Mouse (Mus musculus): ENCODE data around the gene Mast3. TPM values are rescaled to one million over a fixed set of nuclear protein-coding genes. Genes with fewer than 3 reads are reported as not detected.

Mast3 gene
- polyA plus RNA-seq, 1 experiment from 2014 or later, result 18.9 TPM

- H3K36me3 ChIP-seq, result peaks cover 32% of the 10 kb centered on the region
- no peaks in the 10 kb centered on the region for H3K9me3 ChIP-seq (replicated peaks)
- H3K27ac ChIP-seq (replicated peaks), result 0 out of 2 replicates have a peak overlapping the region, but pooled peaks have one; percentile 19
- 61% methylated on average over 22 of the region's 22 CpGs for WGBS
- peaks cover 66% of the 10 kb centered on the region for H3K4me1 ChIP-seq
- no peaks in the 10 kb centered on the region for H3K27me3 ChIP-seq (replicated peaks)
- H3K9ac ChIP-seq (replicated peaks), result peak overlapping the region; percentile 0; the same call in 1 of the 2 replicates
- no peak overlapping the region for H3K4me3 ChIP-seq (replicated peaks)
- H3K4me2 ChIP-seq, result no peak overlapping the region
- no peak for ATAC-seq (ENCODE audit: low FRiP score)
Measured at GRCm38 (mm10) chr8:70757523-70758307, 47.1 kb downstream of the Mast3 start.

GRCm38 (mm10) chr8:70756476-70757040 lies 48.3 kb downstream of the Mast3 start:
- no peak overlapping the region for H3K27ac ChIP-seq (replicated peaks)
- H3K4me3 ChIP-seq (replicated peaks), result peak overlapping the region; percentile 69; the same call in 1 of the 2 replicates
- no peak overlapping the region for H3K9ac ChIP-seq (replicated peaks)
- H3K4me2 ChIP-seq, result no peak overlapping the region
- ATAC-seq (ENCODE audit: low FRiP score), result no peak
- H3K4me1 ChIP-seq, result peaks cover 65% of the 10 kb centered on the region
- H3K9me3 ChIP-seq (replicated peaks), result no peaks in the 10 kb centered on the region
- WGBS, result 93% methylated on average over 6 of the region's 6 CpGs
- H3K36me3 ChIP-seq, result peaks cover 32% of the 10 kb centered on the region
- H3K27me3 ChIP-seq (replicated peaks), result no peaks in the 10 kb centered on the region

- Histone ChIP-seq H3K4me1 (peaks cover 59% of the 10 kb centered on the region), H3K9ac (replicated peaks) (peak overlapping the region; percentile 78), H3K4me2 (peak overlapping the region; percentile 73), H3K4me3 (replicated peaks) (peak overlapping the region; percentile 69), H3K36me3 (peaks cover 32% of the 10 kb centered on the region), H3K9me3 (replicated peaks) (no peaks in the 10 kb centered on the region), H3K27ac (replicated peaks) (peak overlapping the region; percentile 92), H3K27me3 (replicated peaks) (no peaks in the 10 kb centered on the region)
- ATAC-seq (ENCODE audit: low FRiP score), result no peak
- 81% methylated on average over 24 of the region's 24 CpGs for WGBS
Measured at GRCm38 (mm10) chr8:70755661-70756475, 49.0 kb downstream of the Mast3 start.

GRCm38 (mm10) chr8:70754871-70755660 lies 49.8 kb downstream of the Mast3 start:
- peaks cover 54% of the 10 kb centered on the region for H3K4me1 ChIP-seq
- 10% methylated on average over 50 of the region's 50 CpGs for WGBS

GRCm38 (mm10) chr8:70754043-70754870 lies 50.6 kb downstream of the Mast3 start, which contains the start of gene Rab3a:
Gene Rab3a, plus strand, starts transcription at chr8:70754679.
- H3K9me3 ChIP-seq (replicated peaks), result no peaks in the 10 kb centered on the region
- peaks cover 32% of the 10 kb centered on the region for H3K36me3 ChIP-seq
- peak within 1 kb of the TSS; percentile 69 for H3K4me3 ChIP-seq (replicated peaks)
- H3K27ac ChIP-seq (replicated peaks), result peak within 1 kb of the TSS; percentile 92
- H3K4me2 ChIP-seq, result peak within 1 kb of the TSS; percentile 73
- H3K9ac ChIP-seq (replicated peaks), result peak within 1 kb of the TSS; percentile 78
- peaks cover 9% of the 10 kb centered on the region; the same call in 1 of the 2 replicates for H3K27me3 ChIP-seq (replicated peaks)
- peak; percentile 97 for ATAC-seq (ENCODE audit: low FRiP score)
- peaks cover 46% of the 10 kb centered on the region for H3K4me1 ChIP-seq
- WGBS, result 9% methylated on average over 37 of the region's 37 CpGs

More at GRCm38 (mm10) chr8:70754871-70755660, 49.8 kb downstream of the Mast3 start:
- Histone ChIP-seq H3K9me3 (replicated peaks) (no peaks in the 10 kb centered on the region), H3K27ac (replicated peaks) (peak overlapping the region; percentile 92), H3K27me3 (replicated peaks) (0 out of 2 replicates have a peak, but pooled peaks cover under 1% of the 10 kb centered on the region), H3K4me2 (peak overlapping the region; percentile 73), H3K36me3 (peaks cover 32% of the 10 kb centered on the region), H3K4me3 (replicated peaks) (peak overlapping the region; percentile 69), H3K9ac (replicated peaks) (peak overlapping the region; percentile 78)
- ATAC-seq (ENCODE audit: low FRiP score), result peak; percentile 69

GRCm38 (mm10) chr8:70753151-70753550 lies 51.7 kb downstream of the Mast3 start:
- 33% methylated on average over 21 of the region's 21 CpGs for WGBS
- Histone ChIP-seq H3K4me3 (replicated peaks) (no peak overlapping the region), H3K36me3 (peaks cover 24% of the 10 kb centered on the region), H3K4me2 (peak overlapping the region; percentile 9), H3K27ac (replicated peaks) (0 out of 2 replicates have a peak overlapping the region, but pooled peaks have one; percentile 92), H3K9ac (replicated peaks) (0 out of 2 replicates have a peak overlapping the region, but pooled peaks have one; percentile 18), H3K9me3 (replicated peaks) (no peaks in the 10 kb centered on the region), H3K27me3 (replicated peaks) (peaks cover 19% of the 10 kb centered on the region), H3K4me1 (peaks cover 38% of the 10 kb centered on the region)
- no peak for ATAC-seq (ENCODE audit: low FRiP score)

- ATAC-seq (ENCODE audit: low FRiP score), result no peak
- Histone ChIP-seq H3K4me3 (replicated peaks) (no peak overlapping the region), H3K27me3 (replicated peaks) (peaks cover 28% of the 10 kb centered on the region), H3K36me3 (peaks cover 15% of the 10 kb centered on the region), H3K9me3 (replicated peaks) (no peaks in the 10 kb centered on the region), H3K27ac (replicated peaks) (0 out of 2 replicates have a peak overlapping the region, but pooled peaks have one; percentile 0), H3K9ac (replicated peaks) (no peak overlapping the region), H3K4me1 (peaks cover 30% of the 10 kb centered on the region), H3K4me2 (no peak overlapping the region)
- 38% methylated on average over 11 of the region's 11 CpGs for WGBS
Measured at GRCm38 (mm10) chr8:70752000-70752764, 52.7 kb downstream of the Mast3 start.

- no peak overlapping the region for H3K9ac ChIP-seq (replicated peaks)
- H3K4me3 ChIP-seq (replicated peaks), result no peak overlapping the region
- no peak for ATAC-seq (ENCODE audit: low FRiP score)
- H3K4me1 ChIP-seq, result peaks cover 11% of the 10 kb centered on the region
- H3K27ac ChIP-seq (replicated peaks), result no peak overlapping the region
- H3K4me2 ChIP-seq, result no peak overlapping the region
- WGBS, result 91% methylated on average over 13 of the region's 13 CpGs
- peaks cover 47% of the 10 kb centered on the region for H3K27me3 ChIP-seq (replicated peaks)
- no peaks in the 10 kb centered on the region for H3K36me3 ChIP-seq
- no peaks in the 10 kb centered on the region for H3K9me3 ChIP-seq (replicated peaks)
Measured at GRCm38 (mm10) chr8:70750128-70750680, 54.6 kb downstream of the Mast3 start.

GRCm38 (mm10) chr8:70749097-70749674 lies 55.7 kb downstream of the Mast3 start:
- no peak for ATAC-seq (ENCODE audit: low FRiP score)
- Histone ChIP-seq H3K4me1 (peaks cover 10% of the 10 kb centered on the region), H3K27me3 (replicated peaks) (peaks cover 58% of the 10 kb centered on the region), H3K27ac (replicated peaks) (no peak overlapping the region), H3K9me3 (replicated peaks) (no peaks in the 10 kb centered on the region), H3K36me3 (no peaks in the 10 kb centered on the region), H3K4me3 (replicated peaks) (no peak overlapping the region), H3K4me2 (no peak overlapping the region), H3K9ac (replicated peaks) (no peak overlapping the region)
- 84% methylated on average over 19 of the region's 19 CpGs for WGBS

Data from neural tube, embryonic 15.5 days (tissue).